Mouse (Mus musculus) frontal cortex, postnatal 36 days (tissue): Measurements from ENCODE around the gene Uckl1.
A peak's percentile ranks its signal among the peaks of the same experiment; 100 is the strongest.

ENCODE experiments used
- DNase-seq, 2 experiments: peaks; one replicate each; pipeline ENCODE4 v3.0.0; 2022; ENCODE audit warnings: low spot score in 2 of 2

Uckl1 gene

GRCm38 (mm10) chr2:181589732-181590105 is 5.0 kb upstream of the Uckl1 start:
- no peak for DNase-seq

GRCm38 (mm10) chr2:181589011-181589731 is 4.5 kb upstream of the Uckl1 start:
- no peak for DNase-seq

- DNase-seq, result no peak
These were observed 3.6 kb upstream of the Uckl1 start for GRCm38 (mm10) chr2:181588229-181588780.

- no peak for DNase-seq
These were observed 3.1 kb upstream of the Uckl1 start for GRCm38 (mm10) chr2:181587796-181588195.

GRCm38 (mm10) chr2:181586124-181586523 is 1.4 kb upstream of the Uckl1 start:
- no peak for DNase-seq

- no peak for DNase-seq
These were observed 814 bp upstream of the Uckl1 start for GRCm38 (mm10) chr2:181585506-181585905.

- DNase-seq, result no peak
These were observed 1.0 kb downstream of the Uckl1 start for GRCm38 (mm10) chr2:181583460-181584257.

- DNase-seq, result no peak
These were observed 1.8 kb downstream of the Uckl1 start for GRCm38 (mm10) chr2:181582939-181583338.

GRCm38 (mm10) chr2:181582358-181582757 is 2.3 kb downstream of the Uckl1 start:
- DNase-seq, result no peak

GRCm38 (mm10) chr2:181581402-181582120 is 3.1 kb downstream of the Uckl1 start:
- peak; percentile 86 to 92 for DNase-seq

- peak; percentile 68 to 81 for DNase-seq
These were observed 3.7 kb downstream of the Uckl1 start for GRCm38 (mm10) chr2:181581016-181581401.

GRCm38 (mm10) chr2:181580131-181580772 is 4.4 kb downstream of the Uckl1 start:
- no peak for DNase-seq

GRCm38 (mm10) chr2:181579681-181580080 is 5.0 kb downstream of the Uckl1 start:
- no peak for DNase-seq

GRCm38 (mm10) chr2:181578790-181579618 is 5.7 kb downstream of the Uckl1 start:
- no peak for DNase-seq

- DNase-seq, result no peak
These were observed 6.6 kb downstream of the Uckl1 start for GRCm38 (mm10) chr2:181577981-181578581.

GRCm38 (mm10) chr2:181577126-181577525 is 7.6 kb downstream of the Uckl1 start:
- DNase-seq, result no peak

GRCm38 (mm10) chr2:181576613-181577012 is 8.1 kb downstream of the Uckl1 start:
- DNase-seq, result no peak

- no peak for DNase-seq
These were observed 9.7 kb downstream of the Uckl1 start for GRCm38 (mm10) chr2:181574921-181575545.

- DNase-seq, result no peak
These were observed 10.7 kb downstream of the Uckl1 start for GRCm38 (mm10) chr2:181573961-181574360.
